Mouse (Mus musculus) 3134 (cell line): Measurements from ENCODE around the gene Dlk2.

Source experiments
- DNase-seq: peaks from one replicate; pipeline ENCODE4 v3.0.0-alpha.2; 2011; ENCODE audit warnings: low spot score; ENCODE audit not compliant: insufficient read length; ENCODE audit errors: extremely low read depth

Gene Dlk2

GRCm38 (mm10) chr17:46313135-46313715 lies 16.0 kb downstream of the Dlk2 start:
- no peak for DNase-seq

- DNase-seq, result no peak
Observed at GRCm38 (mm10) chr17:46315813-46316212, 18.6 kb downstream of the Dlk2 start.

- DNase-seq, result no peak
Observed at GRCm38 (mm10) chr17:46320492-46320891, 23.3 kb downstream of the Dlk2 start.

GRCm38 (mm10) chr17:46322046-46322823 lies 25.0 kb downstream of the Dlk2 start:
- no peak for DNase-seq

GRCm38 (mm10) chr17:46327413-46327905 lies 30.2 kb downstream of the Dlk2 start:
- no peak for DNase-seq

- DNase-seq, result peak; percentile 97
Observed at GRCm38 (mm10) chr17:46327906-46328534, 30.8 kb downstream of the Dlk2 start, which contains the start of gene Abcc10. TSS of gene Abcc10 (minus strand) at chr17:46328352.

GRCm38 (mm10) chr17:46328723-46329122 lies 31.5 kb downstream of the Dlk2 start:
- no peak for DNase-seq

- DNase-seq, result no peak
Observed at GRCm38 (mm10) chr17:46336475-46336874, 39.3 kb downstream of the Dlk2 start.

- DNase-seq, result no peak
Observed at GRCm38 (mm10) chr17:46341208-46341607, 44.0 kb downstream of the Dlk2 start.

- no peak for DNase-seq
Observed at GRCm38 (mm10) chr17:46351026-46351700, 53.9 kb downstream of the Dlk2 start.
